8 mouse cellular contexts compared by ENCODE assay signal in genomic region chr5:137351058-137351380, GRCm38 (mm10). TPM values are rescaled to one million over a fixed set of nuclear protein-coding genes. Genes with fewer than 3 reads are reported as not detected.
DNase-seq lines count a peak whose midpoint lies in the region; ATAC-seq and TF ChIP-seq lines count a peak whose summit lies in the region.

No protein-coding gene starts in this region.

- H3K27me3 ChIP-seq in kidney, adult 2 months (replicated peaks; ENCODE audit: control insufficient read depth, insufficient read depth, low read length): no peaks in the 10 kb centered on the region
- no peaks in the 10 kb centered on the region for H3K27me3 ChIP-seq in embryonic facial prominence, embryonic 10.5 days (replicated peaks; ENCODE audit: low read depth, poor library complexity, severe bottlenecking)
- no peaks in the 10 kb centered on the region for H3K27me3 ChIP-seq in intestine, embryonic 15.5 days (replicated peaks)
- H3K27me3 ChIP-seq in midbrain, postnatal 0 days (ENCODE audit: insufficient read depth, low read length): peaks cover 22% of the 10 kb centered on the region

- peak overlapping the region; percentile 93 for H3K4me2 ChIP-seq in intestine, embryonic 15.5 days (replicated peaks)
- peak overlapping the region; percentile 96 for H3K4me2 ChIP-seq in midbrain, postnatal 0 days (ENCODE audit: low read depth, low read length, poor library complexity, severe bottlenecking)

- no peak for TF ChIP-seq POLR2A in kidney, adult 2 months (IDR thresholded peaks at IDR 0.05; ENCODE audit: low read depth, low read length)

- H3K27ac ChIP-seq in kidney, adult 2 months (ENCODE audit: insufficient read depth, low read depth, low read length): peak overlapping the region; percentile 72
- H3K27ac ChIP-seq in embryonic facial prominence, embryonic 10.5 days (replicated peaks): peak overlapping the region; percentile 99
- peak overlapping the region; percentile 97 for H3K27ac ChIP-seq in intestine, embryonic 15.5 days
- H3K27ac ChIP-seq in midbrain, postnatal 0 days (ENCODE audit: low read depth, low read length): 0 out of 2 replicates have a peak overlapping the region, but pooled peaks have one; percentile 26

- 9% methylated on average over 8 of the region's 8 CpGs for WGBS in kidney, adult 2 months
- WGBS in embryonic facial prominence, embryonic 10.5 days: under 1% methylated on average over 8 of the region's 8 CpGs
- WGBS in intestine, embryonic 15.5 days: under 1% methylated on average over 8 of the region's 8 CpGs
- WGBS in midbrain, postnatal 0 days: 2% methylated on average over 8 of the region's 8 CpGs

- peak overlapping the region; percentile 70 for H3K4me3 ChIP-seq in kidney, adult 2 months (ENCODE audit: insufficient read depth, low read depth, low read length)
- H3K4me3 ChIP-seq in embryonic facial prominence, embryonic 10.5 days: peak overlapping the region; percentile 96
- peak overlapping the region; percentile 76 for H3K4me3 ChIP-seq in intestine, embryonic 15.5 days (replicated peaks)
- H3K4me3 ChIP-seq in midbrain, postnatal 0 days (ENCODE audit: low read depth, low read length): peak overlapping the region; percentile 59

- DNase-seq in kidney, adult 2 months: no peak
- no peak for DNase-seq in kidney, adult 11 months
- peak; percentile 67 for DNase-seq in embryonic facial prominence, embryonic 10.5 days (ENCODE audit: low spot score)
- DNase-seq in midbrain, postnatal 0 days (ENCODE audit: low spot score): no peak
- DNase-seq in testis, postnatal 10 days (ENCODE audit: low spot score): no peak
- DNase-seq in layer of hippocampus, postnatal 36 days: no peak
- DNase-seq in spleen, postnatal 4 days (ENCODE audit: low spot score in 2 of 2): no peak

- H3K4me1 ChIP-seq in kidney, adult 2 months (ENCODE audit: control insufficient read depth, insufficient read depth, low read length): peaks cover 20% of the 10 kb centered on the region; the same call in 1 of the 2 replicates
- H3K4me1 ChIP-seq in embryonic facial prominence, embryonic 10.5 days: peaks cover 67% of the 10 kb centered on the region
- H3K4me1 ChIP-seq in intestine, embryonic 15.5 days (replicated peaks): peaks cover 40% of the 10 kb centered on the region
- peaks cover 11% of the 10 kb centered on the region for H3K4me1 ChIP-seq in midbrain, postnatal 0 days (ENCODE audit: insufficient read depth, low read length)

- TF ChIP-seq CTCF in kidney, adult 2 months (conservative IDR thresholded peaks at IDR 0.05; ENCODE audit: insufficient read depth, insufficient read length, low read depth, low read length): no peak
- TF ChIP-seq CTCF in midbrain, postnatal 0 days (IDR thresholded peaks at IDR 0.05): no peak

- H3K9ac ChIP-seq in intestine, embryonic 15.5 days: peak overlapping the region; percentile 90
- no peak overlapping the region for H3K9ac ChIP-seq in midbrain, postnatal 0 days (replicated peaks; ENCODE audit: low read length, poor library complexity, severe bottlenecking)

- H3K36me3 ChIP-seq in kidney, adult 2 months (ENCODE audit: control insufficient read depth, insufficient read depth, low read length): 0 out of 2 replicates have a peak, but pooled peaks cover 1% of the 10 kb centered on the region
- H3K36me3 ChIP-seq in embryonic facial prominence, embryonic 10.5 days (replicated peaks): peaks cover 40% of the 10 kb centered on the region
- peaks cover 11% of the 10 kb centered on the region for H3K36me3 ChIP-seq in intestine, embryonic 15.5 days
- 0 out of 2 replicates have a peak, but pooled peaks cover 4% of the 10 kb centered on the region for H3K36me3 ChIP-seq in midbrain, postnatal 0 days (ENCODE audit: insufficient read depth, low read length)

- no peaks in the 10 kb centered on the region for H3K9me3 ChIP-seq in embryonic facial prominence, embryonic 10.5 days
- no peaks in the 10 kb centered on the region for H3K9me3 ChIP-seq in intestine, embryonic 15.5 days
- H3K9me3 ChIP-seq in midbrain, postnatal 0 days (ENCODE audit: low read length): no peaks in the 10 kb centered on the region

- ATAC-seq in intestine, embryonic 15.5 days: no peak
- no peak for ATAC-seq in midbrain, postnatal 0 days (ENCODE audit: low FRiP score)

RNA-seq across cellular contexts. Expression of gene Ephb4, which starts 1.1 kb away (rescaled TPM):
- 49.1 and 53.3 TPM in 2 replicates for polyA plus RNA-seq in kidney, adult 2 months (2012; rRNA removed)
- polyA plus RNA-seq in embryonic facial prominence, embryonic 10.5 days (2016; fragmentation: Nextera tagmentation; extraction: Ambion mirVana): 53.6 and 56.8 TPM in 2 replicates
- polyA plus RNA-seq in intestine, embryonic 15.5 days (2015; fragmentation: Nextera tagmentation; extraction: Ambion mirVana): 36.7 and 37.6 TPM in 2 replicates
- total RNA-seq in midbrain, postnatal 0 days (2014; rRNA removed): 14.0 and 16.0 TPM in 2 replicates
- polyA plus RNA-seq in midbrain, postnatal 0 days (2015; fragmentation: Nextera tagmentation; extraction: Ambion mirVana): 4.7 and 4.9 TPM in 2 replicates
- 1 to 10 TPM; 4.2 to 4.6 TPM for total RNA-seq in layer of hippocampus, postnatal 36 days (2021)

RNA-seq across cellular contexts. Expression of gene Slc12a9, which starts 17.6 kb away (rescaled TPM):
- 21.6 and 25.9 TPM in 2 replicates for polyA plus RNA-seq in kidney, adult 2 months (2012; rRNA removed)
- polyA plus RNA-seq in embryonic facial prominence, embryonic 10.5 days (2016; fragmentation: Nextera tagmentation; extraction: Ambion mirVana): 12.6 and 13.4 TPM in 2 replicates
- polyA plus RNA-seq in intestine, embryonic 15.5 days (2015; fragmentation: Nextera tagmentation; extraction: Ambion mirVana): 14.3 and 15.9 TPM in 2 replicates
- total RNA-seq in midbrain, postnatal 0 days (2014; rRNA removed): 28.9 and 30.4 TPM in 2 replicates
- polyA plus RNA-seq in midbrain, postnatal 0 days (2015; fragmentation: Nextera tagmentation; extraction: Ambion mirVana): 27.0 and 27.8 TPM in 2 replicates
- 10 to 100 TPM; 27.4 to 28.3 TPM for total RNA-seq in layer of hippocampus, postnatal 36 days (2021)

RNA-seq across cellular contexts. Expression of gene Trip6, which starts 36.8 kb away (rescaled TPM):
- polyA plus RNA-seq in kidney, adult 2 months (2012; rRNA removed): 53.2 and 60.2 TPM in 2 replicates
- polyA plus RNA-seq in embryonic facial prominence, embryonic 10.5 days (2016; fragmentation: Nextera tagmentation; extraction: Ambion mirVana): 73.1 and 76.2 TPM in 2 replicates
- 63.9 and 64.8 TPM in 2 replicates for polyA plus RNA-seq in intestine, embryonic 15.5 days (2015; fragmentation: Nextera tagmentation; extraction: Ambion mirVana)
- 11.6 and 17.5 TPM in 2 replicates for total RNA-seq in midbrain, postnatal 0 days (2014; rRNA removed)
- polyA plus RNA-seq in midbrain, postnatal 0 days (2015; fragmentation: Nextera tagmentation; extraction: Ambion mirVana): 10.3 and 10.9 TPM in 2 replicates
- total RNA-seq in layer of hippocampus, postnatal 36 days (2021): 1 to 10 TPM; 5.8 to 6.9 TPM

RNA-seq across cellular contexts. Expression of gene Srrt, which starts 43.5 kb away (rescaled TPM):
- 83.0 and 86.9 TPM in 2 replicates for polyA plus RNA-seq in kidney, adult 2 months (2012; rRNA removed)
- 191 and 214 TPM in 2 replicates for polyA plus RNA-seq in embryonic facial prominence, embryonic 10.5 days (2016; fragmentation: Nextera tagmentation; extraction: Ambion mirVana)
- 117 and 120 TPM in 2 replicates for polyA plus RNA-seq in intestine, embryonic 15.5 days (2015; fragmentation: Nextera tagmentation; extraction: Ambion mirVana)
- 112 and 114 TPM in 2 replicates for total RNA-seq in midbrain, postnatal 0 days (2014; rRNA removed)
- 53.4 and 56.4 TPM in 2 replicates for polyA plus RNA-seq in midbrain, postnatal 0 days (2015; fragmentation: Nextera tagmentation; extraction: Ambion mirVana)
- 100 to 1,000 TPM; 209 to 228 TPM for total RNA-seq in layer of hippocampus, postnatal 36 days (2021)

RNA-seq across cellular contexts. Expression of gene Ufsp1, which starts 56.6 kb away (rescaled TPM):
- 17.3 and 18.4 TPM in 2 replicates for polyA plus RNA-seq in kidney, adult 2 months (2012; rRNA removed)
- 7.8 and 8.3 TPM in 2 replicates for polyA plus RNA-seq in embryonic facial prominence, embryonic 10.5 days (2016; fragmentation: Nextera tagmentation; extraction: Ambion mirVana)
- polyA plus RNA-seq in intestine, embryonic 15.5 days (2015; fragmentation: Nextera tagmentation; extraction: Ambion mirVana): 7.8 and 8.5 TPM in 2 replicates
- 24.5 and 29.3 TPM in 2 replicates for total RNA-seq in midbrain, postnatal 0 days (2014; rRNA removed)
- polyA plus RNA-seq in midbrain, postnatal 0 days (2015; fragmentation: Nextera tagmentation; extraction: Ambion mirVana): 35.0 and 41.2 TPM in 2 replicates
- total RNA-seq in layer of hippocampus, postnatal 36 days (2021): 10 to 100 TPM in 1 of 2 experiments, 1 to 10 TPM in 1; 8.6 to 12.2 TPM

Comparison
In these comparisons a context has a peak if more than half of its experiments do, and no peak if none do; other contexts are left out.
1. H3K27ac ChIP-seq: peak in every context shown above with its lines; median percentile 99 in embryonic facial prominence, embryonic 10.5 days; 97 in intestine, embryonic 15.5 days; 72 in kidney, adult 2 months; 26 in midbrain, postnatal 0 days.